Mouse (Mus musculus): ENCODE results near the gene Nudt3. TPM values are rescaled to one million over a fixed set of nuclear protein-coding genes. Genes with fewer than 3 reads are reported as not detected.

The Nudt3 gene
- total and polyA plus RNA-seq, 3 experiments = 79.8 to 245 (median 140) TPM

DNA sequence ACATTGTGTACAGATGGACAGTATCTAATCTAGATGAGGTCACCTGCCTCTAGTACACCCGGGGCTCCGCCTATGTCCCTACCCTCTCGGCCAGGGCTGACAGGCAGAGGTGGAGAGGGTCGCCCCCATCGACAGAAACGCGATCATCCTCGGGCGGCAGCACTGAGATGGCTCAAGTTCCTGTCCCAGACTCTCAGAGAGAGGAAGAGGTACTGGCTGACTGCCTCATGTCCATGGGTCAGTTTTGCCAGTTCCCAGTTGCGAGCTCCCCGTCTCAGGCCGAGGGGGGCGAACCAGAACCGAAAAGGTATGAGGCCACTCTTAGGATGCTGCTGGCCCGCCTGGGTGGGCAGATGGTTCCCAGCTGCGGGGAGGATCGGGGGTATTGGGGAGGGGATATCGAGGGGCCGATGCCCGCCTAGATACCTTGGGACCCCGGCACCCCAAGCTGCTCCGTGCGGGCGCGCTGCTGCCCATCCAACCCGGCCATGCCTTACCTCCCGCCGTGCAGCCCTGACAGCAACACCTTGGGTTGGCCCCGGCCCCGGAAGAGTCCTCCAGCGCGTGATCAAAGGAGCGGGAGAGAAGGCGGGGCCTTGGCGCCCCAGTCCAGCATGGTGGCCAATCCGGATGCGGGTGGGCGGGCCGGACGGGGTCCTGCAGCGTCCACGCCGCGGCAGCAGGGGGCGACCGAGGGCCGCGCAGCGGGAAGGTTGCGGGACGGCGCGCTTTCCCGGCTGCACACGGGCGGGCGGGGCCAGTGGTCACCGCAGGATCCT, 57.9 kb downstream of the Nudt3 start, which contains the start of gene AI413582:
Gene AI413582, minus strand, starts transcription at position 594 of the 779 bp plus-strand sequence.
- H3K36me3 ChIP-seq (replicated peaks) = peaks cover 44% of the 10 kb centered on the region
- TF ChIP-seq CTCF (IDR thresholded peaks at IDR 0.05; ENCODE audit: low read depth, low read length) = peak; percentile 61; the same call in 1 of the 2 replicates
- no peak for TF ChIP-seq GATA1 (IDR thresholded peaks at IDR 0.05; ENCODE audit: borderline replicate concordance, low read length)
- no peak for TF ChIP-seq TAL1 (conservative IDR thresholded peaks at IDR 0.05; ENCODE audit: low read depth, low read length)
- peak; percentile 79 for TF ChIP-seq POLR2AphosphoS5 (IDR thresholded peaks at IDR 0.05; ENCODE audit: insufficient replicate concordance, low read depth, low read length)
- ATAC-seq (ENCODE audit: extremely low read depth, insufficient number of reproducible peaks, low FRiP score, poor library complexity, severe bottlenecking) (peak; percentile 62), DNase-seq (ENCODE audit: low spot score) (peak; percentile 96)
- peak within 1 kb of the TSS; percentile 84 for H3K4me3 ChIP-seq (ENCODE audit: low read depth, low read length)
- peaks cover 59% of the 10 kb centered on the region for H3K4me1 ChIP-seq (ENCODE audit: insufficient read depth, low read depth, low read length)
- peaks cover 9% of the 10 kb centered on the region for H3K27me3 ChIP-seq (ENCODE audit: insufficient read depth, low read length)
- H3K9me3 ChIP-seq (replicated peaks) = no peaks in the 10 kb centered on the region

DNA sequence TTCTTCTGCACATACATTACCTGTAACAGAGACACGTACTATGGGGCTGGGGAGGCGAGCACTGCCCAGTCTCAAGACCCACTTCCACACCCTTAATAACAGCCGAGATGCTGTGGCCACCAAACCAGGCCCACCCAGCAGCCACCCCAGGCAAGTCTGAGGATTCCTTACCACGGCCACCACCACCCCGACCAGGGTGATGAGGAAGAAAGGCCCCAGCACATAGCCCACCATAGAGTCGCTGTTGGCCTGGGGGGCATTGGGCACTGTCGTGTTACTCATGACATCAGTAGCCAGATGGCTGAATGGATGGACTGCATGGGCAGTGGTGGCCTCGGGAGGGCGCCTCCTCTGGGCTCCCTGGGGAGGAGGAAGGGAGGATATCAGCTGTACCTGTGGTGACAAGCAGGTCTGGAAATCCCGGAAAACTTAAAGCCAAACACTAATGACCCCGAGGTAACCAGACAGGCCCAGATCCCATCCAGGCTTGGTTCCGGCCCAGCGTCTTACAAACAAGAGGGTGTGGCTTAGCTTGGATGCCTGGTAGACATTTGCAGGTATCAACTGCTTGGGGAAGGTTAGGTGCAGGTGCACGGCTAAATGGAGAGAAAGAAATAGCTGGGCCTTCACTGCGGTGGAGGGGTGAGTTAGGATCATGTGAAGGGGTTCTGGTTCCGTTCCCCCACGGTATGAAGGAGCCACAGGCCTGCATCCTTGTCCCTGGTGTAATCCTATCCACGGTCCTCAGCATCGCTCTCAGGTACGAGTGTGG, 58.7 kb downstream of the Nudt3 start:
- Histone ChIP-seq H3K4me1 (ENCODE audit: insufficient read depth, low read depth, low read length) (peaks cover 65% of the 10 kb centered on the region), H3K27me3 (ENCODE audit: insufficient read depth, low read length) (peaks cover 9% of the 10 kb centered on the region), H3K9me3 (replicated peaks) (no peaks in the 10 kb centered on the region), H3K36me3 (replicated peaks) (peaks cover 47% of the 10 kb centered on the region), H3K4me3 (ENCODE audit: low read depth, low read length) (peak overlapping the region; percentile 84)
- no peak for TF ChIP-seq CTCF (IDR thresholded peaks at IDR 0.05; ENCODE audit: low read depth, low read length)
- TF ChIP-seq GATA1 (IDR thresholded peaks at IDR 0.05; ENCODE audit: borderline replicate concordance, low read length) = no peak
- TF ChIP-seq POLR2AphosphoS5 (IDR thresholded peaks at IDR 0.05; ENCODE audit: insufficient replicate concordance, low read depth, low read length) = peak; percentile 92; the same call in 1 of the 2 replicates
- ATAC-seq (ENCODE audit: extremely low read depth, insufficient number of reproducible peaks, low FRiP score, poor library complexity, severe bottlenecking) = peak; percentile 11
- peak; percentile 14 for DNase-seq (ENCODE audit: low spot score)

DNA sequence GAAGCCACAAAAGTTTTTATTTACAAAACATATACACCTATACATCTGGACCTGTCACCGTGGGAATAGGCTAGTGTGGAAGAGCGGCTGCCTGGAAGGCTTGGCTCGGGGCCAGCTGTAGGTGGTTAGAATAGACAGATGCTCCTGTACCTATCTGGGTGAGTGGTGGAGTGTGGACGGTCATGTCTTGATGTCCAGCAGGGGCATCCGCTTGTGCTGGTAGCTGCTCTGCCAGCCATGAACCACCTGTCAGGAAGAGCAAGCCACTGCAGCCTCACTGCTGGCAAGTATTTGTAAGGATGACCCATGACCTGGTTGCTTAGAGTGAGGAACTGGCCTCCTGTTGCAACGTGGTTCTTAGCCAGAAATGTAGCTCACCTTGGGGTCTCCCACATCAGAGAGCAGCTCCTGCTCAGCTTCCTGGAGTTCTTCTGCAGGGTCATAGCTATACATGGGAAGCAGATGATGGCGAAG, 59.5 kb downstream of the Nudt3 start:
- no peak for ATAC-seq (ENCODE audit: extremely low read depth, insufficient number of reproducible peaks, low FRiP score, poor library complexity, severe bottlenecking)
- Histone ChIP-seq H3K27me3 (ENCODE audit: insufficient read depth, low read length) (peaks cover 9% of the 10 kb centered on the region; the same call in 1 of the 2 replicates), H3K9me3 (replicated peaks) (no peaks in the 10 kb centered on the region), H3K4me3 (ENCODE audit: low read depth, low read length) (peak overlapping the region; percentile 84; the same call in 1 of the 2 replicates), H3K36me3 (replicated peaks) (peaks cover 55% of the 10 kb centered on the region), H3K4me1 (ENCODE audit: insufficient read depth, low read depth, low read length) (peaks cover 73% of the 10 kb centered on the region)
- TF ChIP-seq TAL1 (conservative IDR thresholded peaks at IDR 0.05; ENCODE audit: low read depth, low read length) = no peak
- 0 out of 2 replicates have a peak, but pooled peaks have one; percentile 86 for TF ChIP-seq POLR2AphosphoS5 (IDR thresholded peaks at IDR 0.05; ENCODE audit: insufficient replicate concordance, low read depth, low read length)
- DNase-seq (ENCODE audit: low spot score) = no peak

DNA sequence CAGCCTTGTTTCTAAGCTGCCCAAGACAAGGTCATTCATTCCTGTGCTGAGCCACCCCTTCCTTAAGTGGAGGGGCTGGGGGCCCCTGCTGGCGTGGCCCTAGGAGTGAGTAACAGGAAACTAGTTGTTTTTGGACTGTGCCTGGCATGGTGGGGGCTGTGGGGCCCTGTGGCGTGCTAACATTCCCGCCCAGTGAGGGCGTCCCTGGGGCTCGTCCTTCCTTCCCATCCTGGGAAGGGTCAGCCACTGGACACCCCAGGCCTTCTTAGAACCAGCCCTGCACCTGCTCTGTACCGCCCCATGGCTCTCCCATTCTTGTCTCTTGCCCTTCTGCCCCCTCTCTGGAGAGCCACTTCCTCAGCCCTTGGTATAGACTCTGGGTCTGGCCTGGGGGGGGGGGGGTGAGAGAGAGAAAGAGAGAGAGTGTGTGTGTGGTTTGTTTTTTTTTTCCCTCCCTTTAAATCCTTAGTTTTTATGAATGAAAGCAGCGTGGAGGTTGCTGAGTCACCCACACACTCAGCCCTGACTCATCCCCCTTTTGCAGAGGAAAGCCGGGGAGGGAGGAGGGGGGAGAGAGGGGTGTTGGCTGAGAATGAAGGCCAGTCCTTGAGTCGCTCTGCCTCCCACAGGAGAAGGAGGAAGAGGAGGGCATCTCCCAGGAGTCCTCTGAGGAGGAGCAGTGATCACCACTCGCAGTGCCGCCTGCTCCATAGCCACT, 61.3 kb downstream of the Nudt3 start:
- no peak for TF ChIP-seq GATA1 (IDR thresholded peaks at IDR 0.05; ENCODE audit: borderline replicate concordance, low read length)
- TF ChIP-seq TAL1 (conservative IDR thresholded peaks at IDR 0.05; ENCODE audit: low read depth, low read length) = no peak
- no peak for TF ChIP-seq CTCF (IDR thresholded peaks at IDR 0.05; ENCODE audit: low read depth, low read length)
- TF ChIP-seq POLR2AphosphoS5 (IDR thresholded peaks at IDR 0.05; ENCODE audit: insufficient replicate concordance, low read depth, low read length) = no peak
- TF ChIP-seq GATA2 (IDR thresholded peaks at IDR 0.05; ENCODE audit: borderline replicate concordance, low read depth, low read length) = no peak

DNA sequence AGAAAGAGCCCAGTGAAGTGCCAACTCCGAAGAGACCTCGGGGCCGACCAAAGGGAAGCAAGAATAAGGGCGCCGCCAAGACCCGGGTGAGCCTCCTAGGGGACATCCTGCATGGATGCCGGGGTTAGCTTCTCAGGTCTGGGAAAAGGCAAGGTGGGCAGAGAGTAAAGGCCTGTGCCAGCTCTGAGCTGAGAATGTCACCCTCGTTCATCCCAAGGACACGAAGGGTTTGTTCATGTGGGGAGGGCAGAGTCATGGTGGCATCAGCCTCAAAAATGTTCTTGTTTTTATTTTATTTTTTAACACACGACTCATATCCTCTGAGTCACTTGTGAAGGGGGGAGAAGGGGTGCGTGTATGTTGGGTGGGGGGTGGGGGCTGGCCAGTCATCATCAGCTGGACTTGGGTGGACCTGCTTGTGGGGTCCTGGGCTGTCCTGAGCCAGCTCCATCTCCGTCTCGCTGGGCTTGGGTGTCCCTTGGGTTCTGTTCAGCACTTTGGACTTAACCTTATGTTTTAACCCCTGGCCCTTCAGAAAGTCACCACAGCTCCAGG, 62.3 kb downstream of the Nudt3 start:
- Histone ChIP-seq H3K9me3 (replicated peaks) (no peaks in the 10 kb centered on the region), H3K4me1 (ENCODE audit: insufficient read depth, low read depth, low read length) (peaks cover 64% of the 10 kb centered on the region), H3K36me3 (replicated peaks) (peaks cover 59% of the 10 kb centered on the region), H3K27me3 (ENCODE audit: insufficient read depth, low read length) (no peaks in the 10 kb centered on the region), H3K4me3 (ENCODE audit: low read depth, low read length) (peak overlapping the region; percentile 95; the same call in 1 of the 2 replicates)
- no peak for TF ChIP-seq TAL1 (conservative IDR thresholded peaks at IDR 0.05; ENCODE audit: low read depth, low read length)
- no peak for TF ChIP-seq GATA1 (IDR thresholded peaks at IDR 0.05; ENCODE audit: borderline replicate concordance, low read length)
- no peak for TF ChIP-seq POLR2AphosphoS5 (IDR thresholded peaks at IDR 0.05; ENCODE audit: insufficient replicate concordance, low read depth, low read length)
- TF ChIP-seq CTCF (IDR thresholded peaks at IDR 0.05; ENCODE audit: low read depth, low read length) = no peak
- TF ChIP-seq GATA2 (IDR thresholded peaks at IDR 0.05; ENCODE audit: borderline replicate concordance, low read depth, low read length) = no peak
- DNase-seq (ENCODE audit: low spot score) = no peak
- no peak for ATAC-seq (ENCODE audit: extremely low read depth, insufficient number of reproducible peaks, low FRiP score, poor library complexity, severe bottlenecking)

More for the DNA sequence above, 61.3 kb downstream of the Nudt3 start:
- Histone ChIP-seq H3K27me3 (ENCODE audit: insufficient read depth, low read length) (no peaks in the 10 kb centered on the region), H3K4me1 (ENCODE audit: insufficient read depth, low read depth, low read length) (peaks cover 72% of the 10 kb centered on the region), H3K9me3 (replicated peaks) (no peaks in the 10 kb centered on the region), H3K36me3 (replicated peaks) (peaks cover 61% of the 10 kb centered on the region), H3K4me3 (ENCODE audit: low read depth, low read length) (peak overlapping the region; percentile 95; the same call in 1 of the 2 replicates)
- DNase-seq (ENCODE audit: low spot score) = peak; percentile 71
- ATAC-seq (ENCODE audit: extremely low read depth, insufficient number of reproducible peaks, low FRiP score, poor library complexity, severe bottlenecking) = peak; percentile 41

Measured in G1E (cell line).